ENCODE assay signal across 9 mouse cellular contexts in genomic region chr8:83876838-83877223, GRCm38 (mm10). TPM values are rescaled to one million over a fixed set of nuclear protein-coding genes. Genes with fewer than 3 reads are reported as not detected.
A peak's percentile ranks its signal among the peaks of the same experiment; 100 is the strongest.
DNase-seq lines count a peak whose midpoint lies in the region; ATAC-seq and TF ChIP-seq lines count a peak whose summit lies in the region.
"Had no signal": no experiment of that assay in that cellular context is flagged by ENCODE, and none has a peak within 500 bp of the region (broad histone marks: within the 10 kb centered on the region; RNA-seq: fewer than 3 reads in every experiment).

No protein-coding gene starts in this region.

- H3K9ac ChIP-seq in hindbrain, embryonic 16.5 days (ENCODE audit: low read depth, low read length) = no peak overlapping the region; the same call in 1 of the 2 replicates

- ATAC-seq in hindbrain, embryonic 16.5 days = no peak

- H3K4me1 ChIP-seq in hindbrain, embryonic 16.5 days (ENCODE audit: control insufficient read depth, insufficient read depth, low read depth, low read length) = peaks cover 13% of the 10 kb centered on the region
- peaks cover 8% of the 10 kb centered on the region for H3K4me1 ChIP-seq in small intestine, adult 2 months (ENCODE audit: control insufficient read depth, insufficient read depth, insufficient read length, low read length)

- TF ChIP-seq POLR2A in small intestine, adult 2 months (IDR thresholded peaks at IDR 0.05; ENCODE audit: low read depth, low read length) = no peak

- no peaks in the 10 kb centered on the region for H3K27me3 ChIP-seq in hindbrain, embryonic 16.5 days (replicated peaks; ENCODE audit: control insufficient read depth, insufficient read depth, low read length)
- H3K27me3 ChIP-seq in small intestine, adult 2 months (ENCODE audit: control insufficient read depth, insufficient read depth, low read length) = peaks cover 31% of the 10 kb centered on the region

- H3K27ac ChIP-seq in hindbrain, embryonic 16.5 days (ENCODE audit: low read depth, low read length) = 0 out of 2 replicates have a peak overlapping the region, but pooled peaks have one; percentile 42
- no peak overlapping the region for H3K27ac ChIP-seq in small intestine, adult 2 months (ENCODE audit: insufficient read depth, low read depth, low read length)

- peak; percentile 28; the same call in 1 of the 2 replicates for TF ChIP-seq CTCF in small intestine, adult 2 months (IDR thresholded peaks at IDR 0.05; ENCODE audit: extremely low read depth, insufficient read length, insufficient replicate concordance, low read depth, low read length)

- H3K36me3 ChIP-seq in hindbrain, embryonic 16.5 days (ENCODE audit: control insufficient read depth, insufficient read depth, low read length) = no peaks in the 10 kb centered on the region
- H3K36me3 ChIP-seq in small intestine, adult 2 months (ENCODE audit: control insufficient read depth, insufficient read depth, low read length) = no peaks in the 10 kb centered on the region

- H3K4me3 ChIP-seq in hindbrain, embryonic 16.5 days (ENCODE audit: low read length) = peak overlapping the region; percentile 64; the same call in 1 of the 2 replicates
- H3K4me3 ChIP-seq in small intestine, adult 2 months (ENCODE audit: low read depth, low read length) = no peak overlapping the region
- H3K4me3 ChIP-seq: erythroblast, embryonic 14.5 days had no signal

- H3K9me3 ChIP-seq in hindbrain, embryonic 16.5 days (ENCODE audit: control insufficient read depth, low read length) = no peaks in the 10 kb centered on the region

- 4% methylated on average over 10 of the region's 10 CpGs for WGBS in hindbrain, embryonic 16.5 days
- WGBS in small intestine, adult 2 months = 9% methylated on average over 10 of the region's 10 CpGs

- peak overlapping the region; percentile 83 for H3K4me2 ChIP-seq in hindbrain, embryonic 16.5 days (ENCODE audit: low read length)

- peak; percentile 26 to 35 for DNase-seq in cerebellum, adult 18-20 months
- DNase-seq in cerebellum, postnatal 36 days = no peak
- peak; percentile 29 for DNase-seq in urinary bladder, postnatal 14 days (ENCODE audit: low spot score)
- DNase-seq in urinary bladder, postnatal 36 days (ENCODE audit: low spot score in 2 of 2) = no peak
- peak; percentile 62 for DNase-seq in lung, postnatal 14 days
- DNase-seq in adrenal gland, postnatal 10 days = no peak

RNA-seq across cellular contexts. Expression of gene Adgrl1, which starts 23.1 kb away (rescaled TPM):
- polyA plus RNA-seq in hindbrain, embryonic 16.5 days (2015; fragmentation: Nextera tagmentation; extraction: Ambion mirVana) = 50.9 and 53.0 TPM in 2 replicates
- polyA plus RNA-seq in small intestine, adult 2 months (2012; rRNA removed) = 16.0 and 19.1 TPM in 2 replicates
- total RNA-seq in adrenal gland, postnatal 10 days (2021) = 10 to 100 TPM; 48.7 to 60.4 TPM

Comparison
In these comparisons a context has a peak if more than half of its experiments do, and no peak if none do; other contexts are left out.
1. DNase-seq: peak in cerebellum, adult 18-20 months (2 of 2), urinary bladder, postnatal 14 days (single experiment) and lung, postnatal 14 days (single experiment); none in cerebellum, postnatal 36 days (0 of 2), urinary bladder, postnatal 36 days (0 of 2) and adrenal gland, postnatal 10 days (single experiment).